Mouse (Mus musculus) embryonic facial prominence, embryonic 15.5 days (tissue): ENCODE measurements around the gene Cops2. TPM values are rescaled to one million over a fixed set of nuclear protein-coding genes. Genes with fewer than 3 reads are reported as not detected.

Experiments
- ATAC-seq: fragments of 200-750 bp; cut with Nextera tagmentation; 2 replicates; pipeline ENCODE4 v1.8.0; 2017; ENCODE audit warnings: low read depth, moderate TSS enrichment; ENCODE audit not compliant: insufficient number of reproducible peaks, low FRiP score, low TSS enrichment
- H3K27ac ChIP-seq: fragments of 300-500 bp; sonication (generic); replicated peaks from 2 replicates; pipeline ENCODE4 v1.5.1; 2015; ENCODE audit warnings: mild to moderate bottlenecking, inconsistent platforms
- H3K27me3 ChIP-seq: fragments of 300-500 bp; sonication (generic); 2 replicates; pipeline ENCODE4 v1.6.1; 2015; ENCODE audit warnings: inconsistent platforms
- H3K36me3 ChIP-seq: fragments of 300-500 bp; sonication (generic); 2 replicates; pipeline ENCODE4 v1.6.1; 2015; ENCODE audit warnings: mild to moderate bottlenecking, inconsistent platforms
- H3K4me1 ChIP-seq: fragments of 300-500 bp; sonication (generic); 2 replicates; pipeline ENCODE4 v1.6.1; 2015; ENCODE audit warnings: inconsistent platforms
- H3K4me2 ChIP-seq: fragments of 300-500 bp; sonication (generic); replicated peaks from 2 replicates; pipeline ENCODE4 v1.6.1; 2015; ENCODE audit warnings: mild to moderate bottlenecking, inconsistent platforms
- H3K4me3 ChIP-seq: fragments of 300-500 bp; sonication (generic); replicated peaks from 2 replicates; pipeline ENCODE4 v1.5.1; 2015; ENCODE audit warnings: mild to moderate bottlenecking, inconsistent platforms
- H3K9ac ChIP-seq: fragments of 300-500 bp; sonication (generic); 2 replicates; pipeline ENCODE4 v1.6.1; 2015; ENCODE audit warnings: inconsistent platforms
- H3K9me3 ChIP-seq: fragments of 300-500 bp; sonication (generic); replicated peaks from 2 replicates; pipeline ENCODE4 v1.6.1; 2016; ENCODE audit warnings: inconsistent platforms
- WGBS: fragments of 180-500 bp; shearing (Covaris S2); methylation state at CpG from one replicate; pipeline ENCODE4 v1.1.7; 2015; 5-methylcytosine and 5-hydroxymethylcytosine counted together
- polyA plus RNA-seq: library from polyadenylated mRNA; unstranded; fragments of >200 nt; fragmentation: Nextera tagmentation; extraction: Ambion mirVana; gene quantifications from 2 replicates; pipeline ENCODE4 v1.2.1, GENCODE M21; 2015

The Cops2 gene
- polyA plus RNA-seq, 1 experiment from 2014 or later, result 72.0 TPM

GRCm38 (mm10) chr2:125781006-125781405, 77.9 kb downstream of the Cops2 start:
- H3K27ac ChIP-seq, result no peak overlapping the region
- no peaks in the 10 kb centered on the region for H3K27me3 ChIP-seq
- peak overlapping the region; percentile 63 for H3K4me2 ChIP-seq
- H3K9ac ChIP-seq, result no peak overlapping the region
- 32% methylated on average over 2 of the region's 2 CpGs for WGBS
- no peak for ATAC-seq
- peak overlapping the region; percentile 82 for H3K4me3 ChIP-seq
- no peaks in the 10 kb centered on the region for H3K9me3 ChIP-seq
- H3K36me3 ChIP-seq, result no peaks in the 10 kb centered on the region
- H3K4me1 ChIP-seq, result peaks cover 24% of the 10 kb centered on the region

Other genes with a start within 250 kb of the Cops2 start
- gene Cep152, start 234.0 kb downstream of the Cops2 start, polyA plus RNA-seq, result 7.3 and 8.3 TPM in 2 replicates
- gene Eid1, start 186.0 kb downstream of the Cops2 start, polyA plus RNA-seq, result 227 and 241 TPM in 2 replicates
- 3.1 and 3.2 TPM in 2 replicates for gene Shc4, start 135.0 kb downstream of the Cops2 start, polyA plus RNA-seq
- 21.1 and 21.4 TPM in 2 replicates for gene Secisbp2l, start 76.3 kb downstream of the Cops2 start, polyA plus RNA-seq
- gene Galk2, start within 50 bp of the Cops2 start, polyA plus RNA-seq, result 37.4 and 38.5 TPM in 2 replicates
- 14.8 and 15.8 TPM in 2 replicates for gene Fgf7, start 175.5 kb upstream of the Cops2 start, polyA plus RNA-seq